Mouse (Mus musculus) midbrain, embryonic 12.5 days (tissue): ENCODE results near the gene Atxn1. TPM values are rescaled to one million over a fixed set of nuclear protein-coding genes. Genes with fewer than 3 reads are reported as not detected.

Source experiments
- ATAC-seq: fragments of 200-750 bp; cut with Nextera tagmentation; 2 replicates; pipeline ENCODE4 v1.8.0; 2017; ENCODE audit warnings: low read depth, moderate TSS enrichment, moderate library complexity; ENCODE audit not compliant: low FRiP score
- H3K27ac ChIP-seq: fragments of 300-500 bp; sonication (generic); replicated peaks from 2 replicates; pipeline ENCODE4 v1.5.1; 2016; ENCODE audit warnings: mild to moderate bottlenecking
- H3K27me3 ChIP-seq: fragments of 300-500 bp; sonication (generic); 2 replicates; pipeline ENCODE4 v1.6.1; 2016; ENCODE audit warnings: mild to moderate bottlenecking
- H3K36me3 ChIP-seq: fragments of 300-500 bp; sonication (generic); 2 replicates; pipeline ENCODE4 v1.6.1; 2016
- H3K4me1 ChIP-seq: fragments of 300-500 bp; sonication (generic); 2 replicates; pipeline ENCODE4 v1.6.1; 2016
- H3K4me2 ChIP-seq: fragments of 300-500 bp; sonication (generic); replicated peaks from 2 replicates; pipeline ENCODE4 v1.6.1; 2016; ENCODE audit warnings: mild to moderate bottlenecking, moderate library complexity
- H3K4me3 ChIP-seq: fragments of 300-500 bp; sonication (generic); 2 replicates; pipeline ENCODE4 v1.5.1; 2016; ENCODE audit warnings: mild to moderate bottlenecking
- H3K9ac ChIP-seq: fragments of 300-500 bp; sonication (generic); replicated peaks from 2 replicates; pipeline ENCODE4 v1.6.1; 2016; ENCODE audit warnings: mild to moderate bottlenecking, moderate library complexity
- H3K9me3 ChIP-seq: fragments of 300-500 bp; sonication (generic); 2 replicates; pipeline ENCODE4 v1.6.1; 2016; ENCODE audit warnings: mild to moderate bottlenecking
- WGBS: fragments of 180-500 bp; shearing (Covaris S2); methylation state at CpG from one replicate; pipeline ENCODE4 v1.1.7; 2016; 5-methylcytosine and 5-hydroxymethylcytosine counted together
- polyA plus RNA-seq: library from polyadenylated mRNA; unstranded; fragments of >200 nt; fragmentation: Nextera tagmentation; extraction: Ambion mirVana; gene quantifications from 2 replicates; pipeline ENCODE4 v1.2.1, GENCODE M21; 2016

Gene Atxn1
- polyA plus RNA-seq, 1 experiment from 2014 or later, result 4.2 TPM

DNA sequence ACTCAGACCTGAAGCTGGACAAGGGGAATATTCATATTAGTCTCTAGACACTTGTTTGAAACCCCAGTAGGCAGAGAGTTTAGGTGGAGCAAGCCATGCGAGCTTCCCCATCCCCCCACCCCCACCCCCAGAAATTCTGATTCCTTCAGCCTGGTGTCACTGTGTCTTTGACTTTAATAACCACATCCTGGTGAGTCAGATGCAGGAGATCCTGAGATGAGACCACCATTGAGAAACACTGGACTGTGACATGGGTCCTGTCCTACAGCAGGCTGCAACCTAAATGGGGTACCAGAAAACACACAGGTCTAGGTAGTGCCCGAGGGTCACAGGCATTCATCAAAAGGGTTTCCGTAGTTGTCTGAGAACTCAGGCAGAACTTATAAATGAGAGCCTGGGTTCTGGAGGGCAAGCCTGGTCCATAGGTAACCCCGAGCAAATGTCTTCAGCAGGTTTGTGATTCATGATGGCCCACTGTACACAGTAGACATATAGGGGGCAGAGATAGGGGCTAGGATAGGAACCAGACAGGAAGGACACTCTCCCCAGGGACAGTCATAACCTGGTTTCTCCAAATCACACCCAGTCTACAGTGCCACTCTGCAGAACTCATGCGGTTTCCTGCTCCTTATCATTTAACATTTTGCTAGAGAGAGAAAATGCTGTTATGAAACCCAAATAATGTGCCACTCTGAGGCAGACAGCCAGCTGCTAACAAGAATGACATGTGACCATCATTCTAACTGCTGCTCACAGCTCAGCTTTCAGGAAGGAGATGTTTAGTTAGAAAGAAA is 114.4 kb downstream of the Atxn1 start:
- no peaks in the 10 kb centered on the region for H3K4me1 ChIP-seq
- H3K9me3 ChIP-seq, result no peaks in the 10 kb centered on the region
- no peak for ATAC-seq
- 87% methylated on average over 5 of the region's 5 CpGs for WGBS
- no peaks in the 10 kb centered on the region for H3K36me3 ChIP-seq
- no peak overlapping the region for H3K27ac ChIP-seq
- H3K4me2 ChIP-seq, result no peak overlapping the region
- no peaks in the 10 kb centered on the region; the same call in 1 of the 2 replicates for H3K27me3 ChIP-seq
- H3K9ac ChIP-seq, result no peak overlapping the region
- H3K4me3 ChIP-seq, result no peak overlapping the region

- ATAC-seq, result no peak
- H3K36me3 ChIP-seq, result no peaks in the 10 kb centered on the region
- no peak overlapping the region for H3K4me3 ChIP-seq
- no peaks in the 10 kb centered on the region for H3K4me1 ChIP-seq
- no peak overlapping the region for H3K9ac ChIP-seq
- H3K9me3 ChIP-seq, result no peaks in the 10 kb centered on the region
- 93% methylated on average over 7 of the region's 7 CpGs for WGBS
- no peak overlapping the region for H3K27ac ChIP-seq
- no peaks in the 10 kb centered on the region; the same call in 1 of the 2 replicates for H3K27me3 ChIP-seq
- no peak overlapping the region for H3K4me2 ChIP-seq
Observed at GRCm38 (mm10) chr13:45849145-45850023, 115.4 kb downstream of the Atxn1 start.

- Histone ChIP-seq H3K4me2 (no peak overlapping the region), H3K4me3 (no peak overlapping the region), H3K27me3 (no peaks in the 10 kb centered on the region; the same call in 1 of the 2 replicates), H3K9me3 (no peaks in the 10 kb centered on the region), H3K27ac (no peak overlapping the region), H3K9ac (no peak overlapping the region), H3K36me3 (no peaks in the 10 kb centered on the region), H3K4me1 (no peaks in the 10 kb centered on the region)
- ATAC-seq, result no peak
- WGBS, result 87% methylated on average over 5 of the region's 5 CpGs
Observed at GRCm38 (mm10) chr13:45842511-45843055, 122.2 kb downstream of the Atxn1 start.

- H3K4me1 ChIP-seq, result no peaks in the 10 kb centered on the region
Observed at GRCm38 (mm10) chr13:45839901-45840300, 124.9 kb downstream of the Atxn1 start.

GRCm38 (mm10) chr13:45837609-45838220 is 127.1 kb downstream of the Atxn1 start:
- no peak overlapping the region for H3K4me2 ChIP-seq
- H3K9ac ChIP-seq, result no peak overlapping the region
- no peaks in the 10 kb centered on the region for H3K4me1 ChIP-seq
- WGBS, result 92% methylated on average over 8 of the region's 8 CpGs
- no peak overlapping the region for H3K4me3 ChIP-seq
- H3K27me3 ChIP-seq, result no peaks in the 10 kb centered on the region
- H3K36me3 ChIP-seq, result no peaks in the 10 kb centered on the region
- no peaks in the 10 kb centered on the region for H3K9me3 ChIP-seq
- no peak for ATAC-seq
- H3K27ac ChIP-seq, result no peak overlapping the region

More at GRCm38 (mm10) chr13:45839901-45840300, 124.9 kb downstream of the Atxn1 start:
- Histone ChIP-seq H3K27ac (no peak overlapping the region), H3K4me3 (no peak overlapping the region), H3K4me2 (no peak overlapping the region), H3K9me3 (no peaks in the 10 kb centered on the region), H3K36me3 (no peaks in the 10 kb centered on the region), H3K9ac (no peak overlapping the region), H3K27me3 (no peaks in the 10 kb centered on the region)
- no peak for ATAC-seq
- WGBS, result 75% methylated on average over 7 of the region's 7 CpGs

DNA sequence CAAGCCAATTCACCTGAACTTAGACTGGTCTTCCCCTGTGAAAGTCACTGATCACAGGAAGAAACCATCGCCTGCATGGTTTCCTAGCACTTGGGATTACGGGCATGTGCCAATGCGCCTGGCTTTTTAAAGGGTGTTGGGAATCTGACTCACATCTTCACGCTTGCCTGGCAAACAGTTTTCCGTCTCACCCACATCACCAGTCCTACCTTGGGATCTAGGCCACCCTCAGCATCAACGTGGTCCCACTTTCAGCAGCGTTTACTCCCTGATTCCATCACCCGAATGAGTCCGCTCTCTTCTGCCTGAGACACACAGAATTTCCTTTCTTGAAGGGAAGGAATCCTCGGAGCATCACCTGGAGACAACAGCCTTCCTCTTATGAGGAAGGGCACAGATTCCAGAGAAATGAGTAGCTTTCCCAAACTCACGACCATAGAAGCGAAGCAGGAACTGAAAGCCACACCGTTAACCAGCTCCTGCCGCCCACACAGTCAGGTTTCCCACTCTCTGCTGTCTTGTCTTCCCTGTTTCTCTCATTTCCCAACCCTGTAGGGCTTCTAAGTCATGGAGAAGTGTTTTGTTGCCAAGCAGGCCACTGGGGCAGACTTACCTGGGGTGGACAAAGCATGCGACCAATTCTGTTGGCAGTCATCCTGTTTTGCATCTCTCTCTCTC is 128.3 kb downstream of the Atxn1 start:
- H3K27ac ChIP-seq, result no peak overlapping the region
- no peaks in the 10 kb centered on the region for H3K36me3 ChIP-seq
- no peaks in the 10 kb centered on the region for H3K4me1 ChIP-seq
- H3K9me3 ChIP-seq, result no peaks in the 10 kb centered on the region
- no peak overlapping the region for H3K4me2 ChIP-seq
- no peak for ATAC-seq
- WGBS, result 90% methylated on average over 15 of the region's 15 CpGs
- H3K27me3 ChIP-seq, result no peaks in the 10 kb centered on the region
- H3K9ac ChIP-seq, result no peak overlapping the region
- no peak overlapping the region for H3K4me3 ChIP-seq

- Histone ChIP-seq H3K36me3 (no peaks in the 10 kb centered on the region), H3K9me3 (no peaks in the 10 kb centered on the region), H3K27me3 (no peaks in the 10 kb centered on the region), H3K4me3 (no peak overlapping the region), H3K9ac (no peak overlapping the region), H3K4me2 (no peak overlapping the region), H3K27ac (no peak overlapping the region), H3K4me1 (no peaks in the 10 kb centered on the region)
- ATAC-seq, result no peak
- 84% methylated on average over 2 of the region's 2 CpGs for WGBS
Observed at GRCm38 (mm10) chr13:45834300-45834699, 130.5 kb downstream of the Atxn1 start.

DNA sequence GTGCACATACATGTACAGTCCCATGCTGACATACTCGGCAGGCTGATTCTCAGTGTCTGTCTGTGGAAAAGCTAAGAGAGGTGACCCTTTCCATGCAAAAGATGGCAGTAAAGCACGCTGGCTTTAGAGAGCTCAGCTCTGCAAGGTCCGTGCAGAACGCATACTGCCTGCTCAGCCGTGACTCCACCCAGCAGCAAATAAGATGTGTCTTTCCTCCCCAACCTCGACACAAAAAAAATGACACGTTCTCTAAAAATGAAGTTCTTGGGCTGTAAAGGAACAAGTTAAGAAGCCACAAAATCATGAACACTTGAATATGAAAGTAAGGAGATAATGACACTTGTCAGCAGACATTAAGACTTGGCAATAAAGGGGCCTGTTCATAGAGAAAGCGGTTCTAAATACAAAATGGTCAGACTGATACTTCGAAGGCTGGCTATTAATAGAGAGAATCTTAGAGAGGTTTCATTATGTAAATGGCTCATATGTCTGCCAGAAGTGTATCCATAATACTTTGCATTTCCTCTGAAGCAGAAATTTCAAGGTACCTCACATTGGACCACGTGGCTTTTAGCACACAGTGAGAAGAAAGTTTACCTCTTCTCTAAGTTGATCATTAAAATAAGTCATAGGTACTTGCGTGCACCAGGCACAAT is 132.0 kb downstream of the Atxn1 start:
- Histone ChIP-seq H3K36me3 (no peaks in the 10 kb centered on the region), H3K4me2 (no peak overlapping the region), H3K4me1 (no peaks in the 10 kb centered on the region), H3K27me3 (no peaks in the 10 kb centered on the region), H3K9ac (no peak overlapping the region), H3K9me3 (no peaks in the 10 kb centered on the region), H3K27ac (no peak overlapping the region), H3K4me3 (no peak overlapping the region)
- WGBS, result 80% methylated on average over 11 of the region's 11 CpGs
- ATAC-seq, result no peak

GRCm38 (mm10) chr13:45829341-45829936 is 135.4 kb downstream of the Atxn1 start:
- no peak overlapping the region for H3K4me2 ChIP-seq

DNA sequence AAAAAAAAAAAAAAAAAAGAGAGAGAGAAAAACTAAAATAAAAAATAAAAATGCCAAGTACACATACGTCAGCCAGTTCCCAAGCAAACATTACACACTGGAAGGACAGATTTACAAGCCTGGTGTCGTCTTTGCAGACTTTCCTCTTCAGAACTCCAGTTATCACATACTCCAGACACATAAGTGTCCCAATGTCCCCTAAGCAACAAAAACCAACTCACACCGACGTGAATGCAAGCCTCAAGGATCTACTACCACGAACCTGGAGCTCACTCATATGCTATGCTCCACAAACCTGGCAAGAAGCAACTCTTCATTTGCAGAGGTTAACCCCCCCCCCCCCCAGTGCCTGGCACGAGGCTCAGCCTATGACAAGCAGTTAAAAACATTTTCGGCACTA is 136.8 kb downstream of the Atxn1 start:
- Histone ChIP-seq H3K27ac (no peak overlapping the region), H3K9ac (no peak overlapping the region), H3K27me3 (no peaks in the 10 kb centered on the region), H3K4me1 (peaks cover 3% of the 10 kb centered on the region; the same call in 1 of the 2 replicates), H3K9me3 (no peaks in the 10 kb centered on the region), H3K4me3 (no peak overlapping the region), H3K36me3 (no peaks in the 10 kb centered on the region), H3K4me2 (no peak overlapping the region)
- no peak for ATAC-seq
- 86% methylated on average over 7 of the region's 7 CpGs for WGBS

More at GRCm38 (mm10) chr13:45829341-45829936, 135.4 kb downstream of the Atxn1 start:
- Histone ChIP-seq H3K27me3 (no peaks in the 10 kb centered on the region), H3K36me3 (no peaks in the 10 kb centered on the region), H3K27ac (no peak overlapping the region), H3K4me1 (peaks cover 3% of the 10 kb centered on the region; the same call in 1 of the 2 replicates), H3K4me3 (no peak overlapping the region), H3K9ac (no peak overlapping the region), H3K9me3 (no peaks in the 10 kb centered on the region)
- 93% methylated on average over 8 of the region's 8 CpGs for WGBS
- no peak for ATAC-seq
